Mouse (Mus musculus) urinary bladder, postnatal 14 days (tissue): ENCODE measurements around the gene Vmn1r172.
"Not testable (repeated sequence)": the region's sequence is repeated elsewhere in the genome, so short reads cannot be mapped to it uniquely, and the experiment has no call there.

Source experiments
- DNase-seq: peaks from one replicate; pipeline ENCODE4 v3.0.0; 2021; ENCODE audit warnings: low spot score

The Vmn1r172 gene

DNA sequence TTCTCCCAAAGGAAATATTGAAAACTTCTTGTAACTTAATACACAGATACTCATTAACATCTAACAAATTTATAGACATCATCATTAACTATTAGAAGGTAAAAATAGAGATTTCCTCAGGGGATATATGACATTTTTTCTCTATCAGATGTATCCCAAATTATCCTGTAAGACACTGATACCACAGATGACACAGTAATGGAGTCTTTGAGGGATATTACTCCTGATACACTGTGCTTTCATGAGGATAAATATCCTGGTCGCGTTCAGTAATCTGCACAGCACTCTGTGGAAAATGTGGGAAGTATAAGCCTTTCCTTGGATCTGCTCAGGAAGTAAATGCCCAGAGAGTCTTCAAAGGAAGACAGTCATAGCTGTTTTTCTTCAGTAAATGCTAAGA, at the start of gene Vmn1r172:
Gene Vmn1r172, plus strand, starts transcription at position 301 of the 400 bp plus-strand sequence.
- no peak for DNase-seq

DNA sequence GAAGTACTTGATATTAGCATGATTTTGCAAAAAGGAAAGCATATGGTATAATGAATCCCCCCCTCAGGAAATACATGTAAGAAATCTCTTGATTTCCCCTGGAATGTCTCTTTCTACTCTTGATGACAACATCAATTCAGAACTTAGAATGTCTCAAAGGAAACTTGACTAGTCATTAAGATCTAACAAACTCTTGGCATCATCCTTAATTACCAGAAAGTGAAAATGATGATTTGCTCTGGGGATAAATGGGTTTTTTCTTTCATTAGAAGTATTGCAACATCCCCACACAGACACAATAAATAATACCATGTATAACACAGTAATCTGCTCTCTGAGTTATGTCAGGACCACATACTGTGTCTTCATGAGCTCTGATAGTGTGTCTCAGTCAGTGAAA, 27.7 kb upstream of the Vmn1r172 start, which contains the start of gene Vmn1r171:
Gene Vmn1r171, plus strand, starts transcription at position 301 of the 400 bp plus-strand sequence.
- no peak for DNase-seq

DNA sequence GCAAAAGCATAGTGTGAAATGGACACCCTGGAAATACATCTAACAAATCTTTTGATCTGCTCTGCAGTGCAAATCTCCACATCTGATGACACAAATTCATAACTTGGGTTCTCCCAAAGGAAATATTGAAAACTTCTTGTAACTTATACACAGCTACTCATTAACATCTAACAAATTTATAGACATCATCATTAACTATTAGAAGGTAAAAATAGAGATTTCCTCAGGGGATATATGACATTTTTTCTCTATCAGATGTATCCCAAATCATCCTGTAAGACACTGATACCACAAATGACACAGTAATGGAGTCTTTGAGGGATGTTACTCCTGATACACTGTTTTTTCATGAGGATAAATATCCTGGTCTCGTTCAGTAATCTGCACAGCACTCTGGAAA, 42.3 kb downstream of the Vmn1r172 start, which contains the start of gene Vmn1r173:
Gene Vmn1r173, plus strand, starts transcription at position 301 of the 400 bp plus-strand sequence.
- DNase-seq: not testable (repeated sequence)
